Comparison of ENCODE assay signal across 8 mouse cellular contexts in the genomic region with DNA sequence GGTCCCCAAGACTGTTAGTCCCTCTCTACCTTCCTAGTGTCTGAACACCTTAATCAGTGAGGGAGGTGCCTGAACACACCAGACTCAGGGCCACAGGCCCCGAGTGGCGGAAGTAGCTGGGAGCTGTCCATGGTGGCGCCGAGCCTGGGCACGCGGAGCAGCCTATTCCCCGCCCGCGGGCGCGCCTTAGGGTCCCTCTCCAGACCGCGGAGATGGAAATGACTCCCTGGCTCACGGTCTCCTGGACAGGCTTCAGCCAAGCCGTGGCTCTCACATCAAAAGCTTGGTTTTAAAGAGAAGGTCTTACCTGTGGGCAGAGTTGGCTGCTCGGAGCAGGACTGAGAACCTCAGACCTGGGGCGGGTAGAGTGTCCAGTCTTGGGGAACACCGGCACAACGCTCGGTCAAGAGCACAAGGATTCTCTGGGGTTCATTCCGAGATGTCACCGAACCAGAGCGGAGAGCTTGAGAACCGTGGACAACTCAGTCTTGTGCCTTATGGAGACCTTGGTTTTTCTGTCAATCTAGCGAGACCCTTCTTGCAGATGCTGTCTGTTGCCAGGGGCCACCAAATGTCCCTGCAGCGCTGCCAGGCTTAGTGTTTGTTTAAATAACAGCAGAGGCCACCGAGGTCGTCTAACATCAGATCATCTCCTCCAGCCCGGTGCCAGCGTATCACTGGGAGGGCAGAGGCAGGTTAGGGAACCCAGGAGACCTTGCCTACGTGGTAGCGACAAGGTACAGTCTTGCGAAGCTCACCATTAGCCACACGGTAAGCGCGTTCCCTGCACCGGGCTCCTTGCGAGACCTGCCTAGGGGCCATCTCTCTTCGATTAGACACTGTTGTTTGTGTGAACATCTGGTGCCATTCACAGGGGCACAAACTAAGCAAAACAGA. TPM values are rescaled to one million over a fixed set of nuclear protein-coding genes. Genes with fewer than 3 reads are reported as not detected.
DNase-seq lines count a peak whose midpoint lies in the region; ATAC-seq and TF ChIP-seq lines count a peak whose summit lies in the region.

No protein-coding gene starts in this region.

- TF ChIP-seq POLR2A in lung, adult 2 months (IDR thresholded peaks at IDR 0.05; ENCODE audit: borderline replicate concordance, extremely low read depth, low read depth, low read length) = no peak

- peak overlapping the region; percentile 87 for H3K4me2 ChIP-seq in intestine, postnatal 0 days (replicated peaks; ENCODE audit: low read depth)

- no peak overlapping the region for H3K27ac ChIP-seq in intestine, postnatal 0 days (ENCODE audit: low read depth, low read length)

- no peak overlapping the region for H3K9ac ChIP-seq in intestine, postnatal 0 days (ENCODE audit: low read depth, low read length)

- no peaks in the 10 kb centered on the region for H3K9me3 ChIP-seq in intestine, postnatal 0 days (ENCODE audit: control insufficient read depth)

- WGBS in intestine, postnatal 0 days = 4% methylated on average over 39 of the region's 39 CpGs
- 5% methylated on average over 39 of the region's 39 CpGs for WGBS in lung, adult 2 months

- ATAC-seq in intestine, postnatal 0 days = peak; percentile 57; the same call in 1 of the 2 replicates

- peak; percentile 82 for DNase-seq in heart, adult 11 months
- no peak for DNase-seq in heart, adult 8-10 months (ENCODE audit: low spot score)
- peak; percentile 76 to 81 for DNase-seq in cerebellum, postnatal 10 days
- DNase-seq in gastrocnemius, postnatal 14 days = peak; percentile 67
- peak; percentile 52 for DNase-seq in lung, adult 2 months
- DNase-seq in ovary, adult 18-20 months (ENCODE audit: low spot score) = peak; percentile 32
- peak; percentile 49 to 50 for DNase-seq in thymus, postnatal 36 days

- peak overlapping the region; percentile 18 for H3K4me3 ChIP-seq in intestine, postnatal 0 days (ENCODE audit: low read depth, low read length)
- no peak overlapping the region for H3K4me3 ChIP-seq in lung, adult 2 months (replicated peaks; ENCODE audit: extremely low read depth, low read depth, low read length)

- H3K4me1 ChIP-seq in intestine, postnatal 0 days (replicated peaks; ENCODE audit: control insufficient read depth, insufficient read depth, low read length) = peaks cover 4% of the 10 kb centered on the region; the same call in 1 of the 2 replicates
- peaks cover 6% of the 10 kb centered on the region for H3K4me1 ChIP-seq in lung, adult 2 months (ENCODE audit: control insufficient read depth, insufficient read depth, low read length)

- no peak for TF ChIP-seq CTCF in intestine, postnatal 0 days (IDR thresholded peaks at IDR 0.05; ENCODE audit: low read depth)
- TF ChIP-seq CTCF in lung, adult 2 months (IDR thresholded peaks at IDR 0.05; ENCODE audit: insufficient read depth, low read length) = no peak

- no peaks in the 10 kb centered on the region for H3K36me3 ChIP-seq in intestine, postnatal 0 days (ENCODE audit: control insufficient read depth, insufficient read depth)

- H3K27me3 ChIP-seq in intestine, postnatal 0 days (replicated peaks; ENCODE audit: control insufficient read depth, insufficient read depth, low read length) = peaks cover 32% of the 10 kb centered on the region

- intact Hi-C loops in gastrocnemius, postnatal 14 days (cut with DNase I; ENCODE audit: low total_unique reads) = loop anchor here (5.0 kb wide), 2 partner anchors 173 to 267 kb away; no protein-coding TSS in a partner anchor

RNA-seq across cellular contexts. Expression of a gene that starts 1.0 kb away (rescaled TPM):
- under 1 TPM in 2 of 4 experiments, not detected in 2; 0.05 to 0.09 TPM for total RNA-seq in heart, adult 8-10 months (2022)
- total RNA-seq in gastrocnemius, postnatal 14 days (2021) = under 1 TPM; 0.11 to 0.18 TPM
- polyA plus RNA-seq in intestine, postnatal 0 days (2015; fragmentation: Nextera tagmentation; extraction: Ambion mirVana) = 0.48 and 0.53 TPM in 2 replicates
- polyA plus RNA-seq in lung, adult 2 months (2012; rRNA removed) = 0.33 and 0.65 TPM in 2 replicates
